Mouse (Mus musculus): Measurements from ENCODE around the gene Btnl1. TPM values are rescaled to one million over a fixed set of nuclear protein-coding genes. Genes with fewer than 3 reads are reported as not detected.
A peak's percentile ranks its signal among the peaks of the same experiment; 100 is the strongest.

Gene Btnl1
- polyA plus RNA-seq, 1 experiment from 2014 or later, result not detected

GRCm38 (mm10) chr17:34392321-34392720, 15.4 kb downstream of the Btnl1 start:
- H3K9me3 ChIP-seq, result no peaks in the 10 kb centered on the region
- ATAC-seq (ENCODE audit: low FRiP score), result peak; percentile 58; the same call in 1 of the 2 replicates
- H3K27ac ChIP-seq, result no peak overlapping the region
- H3K4me1 ChIP-seq, result no peaks in the 10 kb centered on the region
- H3K9ac ChIP-seq, result peak overlapping the region; percentile 55
- H3K36me3 ChIP-seq (replicated peaks), result no peaks in the 10 kb centered on the region
- 5% methylated on average over 24 of the region's 24 CpGs for WGBS
- H3K4me2 ChIP-seq, result peak overlapping the region; percentile 65
- peaks cover 11% of the 10 kb centered on the region for H3K27me3 ChIP-seq
- H3K4me3 ChIP-seq (replicated peaks), result peak overlapping the region; percentile 40

DNA sequence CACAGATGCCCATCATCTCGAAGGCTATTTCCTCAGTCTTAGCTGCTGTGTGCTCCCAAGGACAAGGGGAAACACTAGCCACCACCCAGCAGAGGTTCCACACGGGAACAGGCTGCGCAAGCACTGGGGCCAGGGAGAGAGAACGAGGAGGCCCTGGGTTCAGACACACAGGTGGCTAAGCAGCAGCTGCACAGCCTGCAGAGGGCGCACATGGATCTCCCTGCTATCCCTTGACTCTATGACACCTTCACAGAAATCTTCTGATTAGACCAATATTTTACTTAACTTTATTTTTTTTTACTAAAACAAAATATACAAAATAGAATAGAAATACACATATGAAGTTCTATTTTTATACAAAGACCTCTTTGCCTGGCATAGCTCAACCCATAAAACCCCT, 20.4 kb downstream of the Btnl1 start:
- 73% methylated on average over 5 of the region's 5 CpGs for WGBS
- H3K27ac ChIP-seq, result no peak overlapping the region
- no peaks in the 10 kb centered on the region for H3K9me3 ChIP-seq
- peaks cover 10% of the 10 kb centered on the region for H3K4me1 ChIP-seq
- no peaks in the 10 kb centered on the region for H3K36me3 ChIP-seq (replicated peaks)
- H3K4me2 ChIP-seq, result no peak overlapping the region
- H3K27me3 ChIP-seq, result no peaks in the 10 kb centered on the region
- H3K9ac ChIP-seq, result no peak overlapping the region
- H3K4me3 ChIP-seq (replicated peaks), result no peak overlapping the region
- ATAC-seq (ENCODE audit: low FRiP score), result no peak

DNA sequence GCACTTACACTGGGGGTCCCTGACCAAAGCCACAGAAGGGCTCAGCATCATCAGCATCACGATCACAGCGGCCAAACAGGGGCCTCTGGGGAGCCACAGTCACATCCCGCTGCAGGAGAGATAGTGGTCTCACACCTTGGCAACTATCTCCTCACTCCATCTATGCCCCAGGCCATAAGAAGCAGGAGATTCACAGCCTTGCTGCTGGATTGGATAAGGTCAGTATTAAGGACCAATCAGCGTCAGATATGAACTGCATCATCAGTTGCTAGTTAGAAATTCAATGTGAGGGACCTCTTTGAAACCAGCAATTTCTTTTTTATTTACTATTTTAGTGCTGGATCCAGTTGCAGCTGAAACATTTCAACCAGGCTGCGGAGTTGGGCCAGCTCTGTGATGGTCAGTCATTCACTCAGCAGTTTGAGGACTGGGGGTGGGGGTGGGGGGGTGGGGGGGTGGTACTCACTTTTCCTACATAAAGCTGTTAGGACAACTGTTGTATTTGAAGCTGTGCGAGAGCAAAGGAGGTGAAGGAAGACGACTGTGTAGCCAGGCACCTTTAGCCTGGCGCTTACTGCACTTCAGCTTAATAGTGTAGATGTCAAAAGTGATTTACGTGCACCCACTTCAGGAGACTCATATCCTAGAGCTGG, 21.3 kb downstream of the Btnl1 start:
- peak; percentile 85 for ATAC-seq (ENCODE audit: low FRiP score)
- Histone ChIP-seq H3K27me3 (no peaks in the 10 kb centered on the region), H3K4me1 (peaks cover 10% of the 10 kb centered on the region), H3K4me3 (replicated peaks) (peak overlapping the region; percentile 58), H3K4me2 (peak overlapping the region; percentile 64), H3K9ac (no peak overlapping the region), H3K36me3 (replicated peaks) (no peaks in the 10 kb centered on the region), H3K27ac (peak overlapping the region; percentile 97; the same call in 1 of the 2 replicates), H3K9me3 (no peaks in the 10 kb centered on the region)
- WGBS, result 14% methylated on average over 9 of the region's 9 CpGs

DNA sequence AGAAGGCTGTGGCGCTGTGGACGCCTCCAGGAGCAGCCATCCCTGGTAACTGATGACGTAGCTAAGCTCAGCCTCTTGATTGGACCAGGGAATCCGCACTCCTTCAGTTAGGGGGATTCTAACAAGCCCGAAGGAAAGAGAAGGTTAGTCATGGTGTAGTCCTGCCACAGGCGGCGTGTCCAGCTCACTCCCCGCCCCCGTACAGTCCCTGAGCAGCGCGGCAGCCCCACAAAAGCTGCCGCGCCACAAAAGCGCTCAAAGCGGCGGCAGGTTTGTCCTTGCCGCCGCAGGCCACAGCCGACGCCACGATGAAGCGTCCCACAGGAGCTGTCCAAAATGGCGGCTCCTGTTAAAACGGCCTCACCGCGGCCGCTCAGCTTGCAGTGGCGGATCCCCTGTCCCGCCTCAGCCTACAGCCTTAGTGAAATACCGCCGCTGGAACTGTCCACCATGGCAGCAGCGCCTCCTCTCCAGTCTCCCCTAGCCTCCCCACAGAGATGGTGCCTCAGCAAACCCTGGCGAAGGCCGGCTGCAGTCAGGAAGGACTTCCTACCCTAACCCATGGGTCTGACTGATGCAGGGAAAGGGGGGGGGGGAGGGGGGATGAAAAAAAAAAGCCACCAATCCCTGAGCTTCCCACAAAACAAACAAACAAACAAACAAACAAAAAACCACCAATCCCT, 21.9 kb downstream of the Btnl1 start, which contains the start of gene BC051142:
Gene BC051142 (plus strand): TSS at position 110 of the 683 bp plus-strand sequence.
- no peaks in the 10 kb centered on the region for H3K36me3 ChIP-seq (replicated peaks)
- peak within 1 kb of the TSS; percentile 76 for H3K9ac ChIP-seq
- no peaks in the 10 kb centered on the region for H3K9me3 ChIP-seq
- H3K27ac ChIP-seq, result peak within 1 kb of the TSS; percentile 97
- no peaks in the 10 kb centered on the region for H3K27me3 ChIP-seq
- H3K4me3 ChIP-seq (replicated peaks), result peak within 1 kb of the TSS; percentile 58
- peak within 1 kb of the TSS; percentile 64 for H3K4me2 ChIP-seq
- ATAC-seq (ENCODE audit: low FRiP score), result peak; percentile 99
- 2% methylated on average over 34 of the region's 34 CpGs for WGBS
- H3K4me1 ChIP-seq, result peaks cover 10% of the 10 kb centered on the region

DNA sequence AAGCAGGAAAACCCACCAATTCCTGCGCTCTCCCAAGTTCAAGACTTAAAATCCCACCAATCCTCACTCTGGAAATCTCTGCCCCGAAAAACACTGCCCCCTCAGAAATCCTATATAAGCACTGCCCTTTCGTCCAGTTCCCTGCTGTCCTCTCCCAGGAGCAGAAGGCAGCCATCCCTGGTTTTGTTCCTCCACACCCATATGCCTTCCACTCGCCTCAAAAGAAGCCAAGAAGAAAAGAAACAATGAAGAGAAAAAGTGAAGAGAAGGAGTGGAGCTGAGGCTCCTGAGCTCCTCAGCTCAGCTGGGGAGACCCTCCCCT, 22.4 kb downstream of the Btnl1 start:
- Histone ChIP-seq H3K4me1 (peaks cover 10% of the 10 kb centered on the region), H3K9ac (peak overlapping the region; percentile 76; the same call in 1 of the 2 replicates), H3K36me3 (replicated peaks) (no peaks in the 10 kb centered on the region), H3K27ac (peak overlapping the region; percentile 97), H3K27me3 (no peaks in the 10 kb centered on the region), H3K4me2 (peak overlapping the region; percentile 64), H3K9me3 (no peaks in the 10 kb centered on the region), H3K4me3 (replicated peaks) (peak overlapping the region; percentile 58)
- 35% methylated on average over 4 of the region's 4 CpGs for WGBS
- no peak for ATAC-seq (ENCODE audit: low FRiP score)

GRCm38 (mm10) chr17:34411117-34411516, 34.2 kb downstream of the Btnl1 start:
- 29% methylated on average over 6 of the region's 6 CpGs for WGBS
- Histone ChIP-seq H3K9ac (no peak overlapping the region), H3K4me3 (replicated peaks) (no peak overlapping the region), H3K4me1 (no peaks in the 10 kb centered on the region), H3K4me2 (no peak overlapping the region), H3K9me3 (no peaks in the 10 kb centered on the region), H3K36me3 (replicated peaks) (no peaks in the 10 kb centered on the region), H3K27me3 (peaks cover 14% of the 10 kb centered on the region; the same call in 1 of the 2 replicates), H3K27ac (no peak overlapping the region)
- ATAC-seq (ENCODE audit: low FRiP score), result no peak

DNA sequence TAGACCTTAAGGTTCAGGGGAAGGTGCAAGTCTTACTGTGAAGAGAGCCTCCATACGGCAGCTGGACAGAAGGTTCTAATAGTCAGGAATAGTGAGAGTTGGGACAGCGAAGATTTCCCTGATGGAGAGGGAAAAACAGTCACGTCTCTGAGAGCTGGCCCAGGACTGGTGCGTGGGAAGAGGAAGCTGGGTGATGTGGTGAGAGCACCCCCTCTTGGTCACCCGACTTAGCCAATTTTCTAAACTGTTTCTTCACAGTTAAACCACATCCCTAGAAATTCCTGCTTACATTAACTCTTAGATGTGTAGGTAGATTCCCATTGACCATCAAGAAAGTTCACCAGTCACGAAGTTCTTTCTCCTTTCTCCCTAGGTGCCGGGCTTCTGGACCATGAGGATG, 43.1 kb downstream of the Btnl1 start:
- Histone ChIP-seq H3K27me3 (no peaks in the 10 kb centered on the region), H3K4me1 (no peaks in the 10 kb centered on the region), H3K36me3 (replicated peaks) (no peaks in the 10 kb centered on the region), H3K9me3 (no peaks in the 10 kb centered on the region), H3K27ac (no peak overlapping the region), H3K4me3 (replicated peaks) (no peak overlapping the region), H3K9ac (no peak overlapping the region), H3K4me2 (no peak overlapping the region)
- no peak for ATAC-seq (ENCODE audit: low FRiP score)
- 77% methylated on average over 7 of the region's 7 CpGs for WGBS

DNA sequence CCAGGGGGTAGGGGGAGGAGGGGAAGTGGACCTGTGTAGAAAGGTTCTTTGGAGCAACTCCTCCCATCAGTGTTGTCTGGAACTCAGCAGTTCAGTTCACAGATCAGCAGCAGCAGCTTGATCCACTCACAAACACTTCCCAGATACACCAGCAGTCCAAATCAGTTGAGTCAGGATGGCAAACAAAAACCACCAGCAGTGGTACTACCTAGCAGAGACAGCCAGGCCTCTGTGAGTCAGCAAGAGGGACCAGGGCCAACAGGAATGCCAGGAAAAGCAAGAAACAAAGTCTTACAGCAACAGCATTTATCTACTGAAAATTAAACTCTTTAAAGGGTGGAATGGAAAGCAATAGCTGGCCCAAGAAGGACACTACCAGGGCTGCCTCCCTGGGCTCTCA, 50.7 kb downstream of the Btnl1 start:
- Histone ChIP-seq H3K4me3 (replicated peaks) (no peak overlapping the region), H3K27ac (no peak overlapping the region), H3K9ac (no peak overlapping the region), H3K36me3 (replicated peaks) (no peaks in the 10 kb centered on the region), H3K9me3 (no peaks in the 10 kb centered on the region), H3K27me3 (no peaks in the 10 kb centered on the region), H3K4me1 (no peaks in the 10 kb centered on the region), H3K4me2 (no peak overlapping the region)
- ATAC-seq (ENCODE audit: low FRiP score), result no peak

Other genes starting within 250 kb of the Btnl1 start
- not detected in 2 replicates for gene H2-DMb2, start 233.8 kb upstream of the Btnl1 start, polyA plus RNA-seq (2016; fragmentation: Nextera tagmentation; extraction: Ambion mirVana)
- 0.38 and 0.69 TPM in 2 replicates for gene H2-DMb1, start 224.1 kb upstream of the Btnl1 start, polyA plus RNA-seq (2016; fragmentation: Nextera tagmentation; extraction: Ambion mirVana)
- 1.3 and 2.2 TPM in 2 replicates for gene Tap1, start 189.6 kb upstream of the Btnl1 start, polyA plus RNA-seq (2016; fragmentation: Nextera tagmentation; extraction: Ambion mirVana)
- gene Psmb9, start 189.4 kb upstream of the Btnl1 start, polyA plus RNA-seq (2016; fragmentation: Nextera tagmentation; extraction: Ambion mirVana), result 0.78 and 1.1 TPM in 2 replicates
- 0.53 and 1.7 TPM in 2 replicates for gene Psmb8, start 179.4 kb upstream of the Btnl1 start, polyA plus RNA-seq (2016; fragmentation: Nextera tagmentation; extraction: Ambion mirVana)
- gene Tap2, start 173.6 kb upstream of the Btnl1 start, polyA plus RNA-seq (2016; fragmentation: Nextera tagmentation; extraction: Ambion mirVana), result 0.47 and 1.1 TPM in 2 replicates
- gene H2-Ob, start 138.2 kb upstream of the Btnl1 start, polyA plus RNA-seq (2016; fragmentation: Nextera tagmentation; extraction: Ambion mirVana), result not detected in 2 replicates
- gene H2-Ab1, start 119.4 kb upstream of the Btnl1 start, polyA plus RNA-seq (2016; fragmentation: Nextera tagmentation; extraction: Ambion mirVana), result 1.9 and 2.5 TPM in 2 replicates
- gene H2-Aa, start 89.3 kb upstream of the Btnl1 start, polyA plus RNA-seq (2016; fragmentation: Nextera tagmentation; extraction: Ambion mirVana), result not detected in 2 replicates
- 1.1 and 1.2 TPM in 2 replicates for gene H2-Eb1, start 71.3 kb upstream of the Btnl1 start, polyA plus RNA-seq (2016; fragmentation: Nextera tagmentation; extraction: Ambion mirVana)
- gene H2-Eb2, start 51.5 kb upstream of the Btnl1 start, polyA plus RNA-seq (2016; fragmentation: Nextera tagmentation; extraction: Ambion mirVana), result not detected in 2 replicates
- not detected in 2 replicates for gene Btnl2, start 22.3 kb upstream of the Btnl1 start, polyA plus RNA-seq (2016; fragmentation: Nextera tagmentation; extraction: Ambion mirVana)
- gene BC051142, start 21.7 kb downstream of the Btnl1 start, polyA plus RNA-seq (2016; fragmentation: Nextera tagmentation; extraction: Ambion mirVana), result 2.4 and 2.6 TPM in 2 replicates
- gene Btnl4, start 100.2 kb downstream of the Btnl1 start, polyA plus RNA-seq (2016; fragmentation: Nextera tagmentation; extraction: Ambion mirVana), result not detected in 2 replicates
- gene Btnl6, start 140.2 kb downstream of the Btnl1 start, polyA plus RNA-seq (2016; fragmentation: Nextera tagmentation; extraction: Ambion mirVana), result not detected in 2 replicates
- 6.9 and 9.5 TPM in 2 replicates for gene Notch4, start 187.1 kb downstream of the Btnl1 start, polyA plus RNA-seq (2016; fragmentation: Nextera tagmentation; extraction: Ambion mirVana)
- 2.0 and 2.7 TPM in 2 replicates for gene Gpsm3, start 212.7 kb downstream of the Btnl1 start, polyA plus RNA-seq (2016; fragmentation: Nextera tagmentation; extraction: Ambion mirVana)
- gene Pbx2, start 214.1 kb downstream of the Btnl1 start, polyA plus RNA-seq (2016; fragmentation: Nextera tagmentation; extraction: Ambion mirVana), result 16.6 and 17.8 TPM in 2 replicates
- 2.6 and 2.9 TPM in 2 replicates for gene Ager, start 220.7 kb downstream of the Btnl1 start, polyA plus RNA-seq (2016; fragmentation: Nextera tagmentation; extraction: Ambion mirVana)
- 241 and 247 TPM in 2 replicates for gene Rnf5, start 226.6 kb downstream of the Btnl1 start, polyA plus RNA-seq (2016; fragmentation: Nextera tagmentation; extraction: Ambion mirVana)
- 70.5 and 73.9 TPM in 2 replicates for gene Agpat1, start 227.1 kb downstream of the Btnl1 start, polyA plus RNA-seq (2016; fragmentation: Nextera tagmentation; extraction: Ambion mirVana)
- gene Egfl8, start 238.8 kb downstream of the Btnl1 start, polyA plus RNA-seq (2016; fragmentation: Nextera tagmentation; extraction: Ambion mirVana), result 3.2 and 4.6 TPM in 2 replicates